Mouse (Mus musculus) megakaryocyte, embryonic 14.5 days (primary cell): Measurements from ENCODE around the gene Itpr1. TPM values are rescaled to one million over a fixed set of nuclear protein-coding genes. Genes with fewer than 3 reads are reported as not detected.

Experiments
- H3K27me3 ChIP-seq: replicated peaks from 2 replicates; pipeline ENCODE3; 2012; ENCODE audit warnings: inconsistent platforms
- H3K36me3 ChIP-seq: replicated peaks from 2 replicates; pipeline ENCODE3; 2012; ENCODE audit warnings: low read length, inconsistent platforms, mixed read lengths
- H3K4me1 ChIP-seq: 2 replicates; pipeline ENCODE4 v1.6.1; 2012; ENCODE audit warnings: inconsistent platforms
- H3K4me3 ChIP-seq: replicated peaks from 2 replicates; pipeline ENCODE3; 2012; ENCODE audit warnings: moderate library complexity, mild to moderate bottlenecking, inconsistent platforms
- H3K9me3 ChIP-seq: 2 replicates; pipeline ENCODE4 v1.6.1; 2012; ENCODE audit warnings: inconsistent platforms
- FLI1 ChIP-seq: IDR thresholded peaks from 2 replicates; pipeline ENCODE4 v1.6.1; 2012; ENCODE audit warnings: low read length, inconsistent platforms, mixed read lengths
- GATA1 ChIP-seq: IDR thresholded peaks from 3 replicates; pipeline ENCODE4 v1.6.1; 2012; ENCODE audit warnings: mixed read lengths, low read length, inconsistent platforms, borderline replicate concordance
- polyA plus RNA-seq: library from polyadenylated mRNA; stranded (reverse); fragments of >175 nt; gene quantifications from 2 replicates; pipeline ENCODE4 v1.2.3, GENCODE M21; 2012; ENCODE audit warnings: low replicate concordance; ENCODE audit not compliant: insufficient read depth

The Itpr1 gene
- polyA plus RNA-seq, 1 experiment: 8.3 TPM

DNA sequence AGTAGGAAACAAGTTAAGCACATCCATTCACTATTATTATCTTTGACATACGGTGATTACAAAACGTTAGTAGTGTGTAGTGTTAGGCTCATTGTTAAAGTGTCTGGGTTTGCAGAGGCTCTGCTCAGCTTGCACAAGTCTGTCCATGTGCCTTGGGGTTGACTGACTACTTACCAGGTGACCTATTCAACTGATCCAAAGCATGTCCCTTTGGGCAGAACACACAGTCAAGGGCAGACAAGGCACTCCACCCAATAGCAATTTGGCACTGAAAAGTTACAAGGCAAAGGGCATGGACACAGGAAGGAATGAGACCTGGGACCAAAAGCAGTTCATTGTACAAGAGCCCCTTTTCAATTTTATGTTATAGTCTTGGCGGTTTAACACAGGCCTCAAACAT is 78.7 kb downstream of the Itpr1 start:
- H3K4me3 ChIP-seq: no peak overlapping the region
- no peaks in the 10 kb centered on the region for H3K27me3 ChIP-seq
- no peaks in the 10 kb centered on the region for H3K9me3 ChIP-seq
- TF ChIP-seq FLI1: no peak
- peaks cover 12% of the 10 kb centered on the region for H3K36me3 ChIP-seq
- H3K4me1 ChIP-seq: peaks cover 19% of the 10 kb centered on the region

GRCm38 (mm10) chr6:108301856-108302255 is 89.0 kb downstream of the Itpr1 start:
- TF ChIP-seq GATA1 (no peak), FLI1 (no peak)
- H3K27me3 ChIP-seq: no peaks in the 10 kb centered on the region
- H3K36me3 ChIP-seq: no peaks in the 10 kb centered on the region
- peaks cover 49% of the 10 kb centered on the region for H3K4me1 ChIP-seq
- no peaks in the 10 kb centered on the region; the same call in 1 of the 2 replicates for H3K9me3 ChIP-seq
- H3K4me3 ChIP-seq: no peak overlapping the region

DNA sequence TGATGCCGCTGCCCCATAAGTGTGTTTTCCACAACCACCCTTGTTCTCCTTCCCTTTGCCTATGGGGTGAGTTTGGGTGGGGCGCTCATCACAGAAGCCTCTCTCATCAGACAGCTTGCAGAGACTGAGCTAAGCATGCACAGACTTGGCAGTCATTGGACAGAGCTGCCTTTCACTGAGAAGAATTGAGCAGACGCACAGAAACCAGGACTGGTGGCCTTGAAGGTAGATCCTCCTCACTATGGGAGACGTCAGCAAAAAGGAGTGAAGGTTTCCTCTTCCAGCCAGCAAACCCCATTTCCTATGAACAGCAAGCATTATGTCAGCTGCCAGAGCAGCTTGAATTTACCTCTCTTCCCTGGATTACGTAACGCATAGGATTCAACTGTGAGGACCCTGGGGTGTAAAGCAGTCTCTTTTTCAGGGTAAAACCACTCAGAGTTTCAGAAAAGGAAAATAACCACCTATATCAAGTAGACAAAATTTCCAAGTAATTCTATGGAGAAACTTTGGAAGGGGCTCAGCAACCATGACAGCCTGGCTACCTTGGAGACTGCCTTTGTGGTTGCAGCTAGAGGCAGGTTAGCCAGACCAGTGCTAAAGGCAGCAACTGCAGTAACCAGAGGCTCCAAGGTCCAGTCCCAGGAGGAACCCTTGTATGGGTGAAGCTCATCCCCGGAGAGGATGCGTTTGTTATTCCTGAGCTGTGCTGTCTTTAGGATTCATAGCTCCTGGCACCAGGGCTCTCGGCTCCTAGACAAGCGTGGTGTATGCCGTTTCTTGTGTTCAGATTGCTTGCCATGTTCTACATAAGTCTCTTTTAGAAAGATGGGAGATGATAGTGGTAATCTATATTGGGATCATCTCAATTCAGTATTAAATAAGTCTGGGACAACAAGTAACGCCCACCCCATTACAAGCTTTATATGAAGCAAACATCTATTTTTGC is 91.0 kb downstream of the Itpr1 start:
- Histone ChIP-seq H3K4me3 (no peak overlapping the region), H3K36me3 (no peaks in the 10 kb centered on the region), H3K27me3 (no peaks in the 10 kb centered on the region), H3K4me1 (peaks cover 59% of the 10 kb centered on the region), H3K9me3 (no peaks in the 10 kb centered on the region; the same call in 1 of the 2 replicates)
- TF ChIP-seq GATA1 (no peak), FLI1 (no peak)

DNA sequence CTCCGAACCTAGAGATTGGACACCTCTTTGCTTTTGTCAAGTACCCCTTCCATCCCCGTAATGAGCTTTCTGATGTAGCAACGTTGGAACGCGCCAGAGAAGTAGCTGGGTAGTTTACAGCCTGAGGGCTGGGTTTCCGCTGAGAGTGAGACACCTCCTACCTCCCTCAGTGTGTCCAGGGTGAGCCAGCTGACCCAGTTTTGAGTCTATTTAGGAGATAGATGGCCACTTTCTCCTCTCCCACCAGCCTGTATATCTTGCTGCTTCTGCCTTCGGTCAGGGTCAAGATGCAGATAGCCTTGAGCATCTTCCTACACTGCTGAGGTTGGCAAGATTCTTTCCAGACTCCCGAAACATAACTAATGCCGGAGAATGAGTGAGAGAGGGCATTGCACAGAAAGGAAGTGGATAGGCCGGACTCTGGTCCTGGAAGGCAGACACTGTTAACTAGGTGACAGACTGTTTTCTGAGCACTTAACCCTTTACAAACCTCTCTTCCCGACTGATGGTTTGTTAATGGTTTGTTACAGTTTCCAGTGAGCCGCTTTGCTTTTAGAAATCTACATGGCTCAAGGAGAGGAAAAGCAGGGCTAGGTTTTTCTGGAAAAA is 92.4 kb downstream of the Itpr1 start:
- Histone ChIP-seq H3K36me3 (no peaks in the 10 kb centered on the region), H3K27me3 (no peaks in the 10 kb centered on the region), H3K4me1 (peaks cover 59% of the 10 kb centered on the region), H3K9me3 (no peaks in the 10 kb centered on the region; the same call in 1 of the 2 replicates), H3K4me3 (peak overlapping the region; percentile 10)
- TF ChIP-seq FLI1: no peak
- TF ChIP-seq GATA1: no peak

- TF ChIP-seq FLI1: no peak
- no peak for TF ChIP-seq GATA1
- Histone ChIP-seq H3K4me1 (peaks cover 58% of the 10 kb centered on the region), H3K9me3 (no peaks in the 10 kb centered on the region; the same call in 1 of the 2 replicates), H3K36me3 (no peaks in the 10 kb centered on the region), H3K27me3 (no peaks in the 10 kb centered on the region), H3K4me3 (peak overlapping the region; percentile 90)
These were observed 93.3 kb downstream of the Itpr1 start for GRCm38 (mm10) chr6:108306240-108306639.

DNA sequence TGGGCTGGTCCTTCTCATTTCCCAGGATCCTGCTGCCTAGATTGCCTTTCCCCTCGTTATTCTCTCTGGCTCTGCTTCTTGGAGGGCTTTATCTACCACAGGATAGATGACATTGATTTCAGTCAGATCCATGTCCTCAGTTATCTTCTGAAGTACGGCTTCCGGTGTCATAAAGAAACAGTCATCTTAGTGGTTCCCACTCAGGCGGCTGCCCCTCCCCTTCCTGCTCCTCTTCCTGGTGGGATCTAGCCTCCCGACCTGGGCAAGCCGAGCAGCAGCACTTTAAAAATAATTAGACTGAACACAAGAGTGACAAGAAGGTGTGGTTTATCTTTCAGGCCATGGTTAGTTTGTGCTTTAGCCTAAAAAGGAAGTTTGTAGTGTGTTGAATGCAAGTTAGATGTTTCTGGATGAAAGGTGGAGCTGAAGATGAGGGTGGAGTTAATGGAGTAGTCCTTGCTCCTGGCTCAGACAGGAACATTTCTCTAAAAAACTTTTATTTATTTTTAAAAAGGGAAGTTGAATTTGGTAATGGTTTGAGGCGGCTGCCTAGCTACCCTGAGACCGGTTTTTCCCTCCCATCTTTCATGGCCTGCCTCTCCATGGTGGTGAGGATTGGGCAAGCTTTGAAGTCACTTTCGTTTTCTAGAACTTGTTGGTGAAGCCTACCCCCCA is 94.2 kb downstream of the Itpr1 start:
- TF ChIP-seq FLI1 (no peak), GATA1 (no peak)
- Histone ChIP-seq H3K4me3 (peak overlapping the region; percentile 90), H3K9me3 (no peaks in the 10 kb centered on the region; the same call in 1 of the 2 replicates), H3K27me3 (no peaks in the 10 kb centered on the region), H3K36me3 (no peaks in the 10 kb centered on the region), H3K4me1 (peaks cover 58% of the 10 kb centered on the region)

DNA sequence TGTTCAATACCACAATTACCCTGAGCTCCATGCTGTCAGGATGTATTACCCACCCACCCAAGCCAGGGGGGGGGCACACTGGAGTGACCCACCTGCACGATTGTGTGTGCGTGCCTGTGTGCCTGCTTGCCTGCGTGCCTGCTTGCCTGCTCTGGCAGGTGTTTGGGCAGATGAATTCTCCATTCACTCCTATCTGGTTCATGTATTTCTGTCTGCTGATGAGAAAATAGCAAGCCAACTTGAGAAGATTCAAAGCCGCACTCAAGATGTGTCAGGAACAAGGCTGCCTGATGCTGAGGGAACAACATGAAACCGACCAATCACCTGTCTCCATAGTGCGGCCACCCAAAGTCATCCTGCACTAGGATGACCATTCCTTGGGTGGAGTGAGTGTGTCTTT is 94.9 kb downstream of the Itpr1 start:
- no peaks in the 10 kb centered on the region for H3K36me3 ChIP-seq
- peaks cover 60% of the 10 kb centered on the region for H3K4me1 ChIP-seq
- TF ChIP-seq FLI1: no peak
- TF ChIP-seq GATA1: no peak
- H3K4me3 ChIP-seq: peak overlapping the region; percentile 90
- H3K9me3 ChIP-seq: no peaks in the 10 kb centered on the region
- no peaks in the 10 kb centered on the region for H3K27me3 ChIP-seq

DNA sequence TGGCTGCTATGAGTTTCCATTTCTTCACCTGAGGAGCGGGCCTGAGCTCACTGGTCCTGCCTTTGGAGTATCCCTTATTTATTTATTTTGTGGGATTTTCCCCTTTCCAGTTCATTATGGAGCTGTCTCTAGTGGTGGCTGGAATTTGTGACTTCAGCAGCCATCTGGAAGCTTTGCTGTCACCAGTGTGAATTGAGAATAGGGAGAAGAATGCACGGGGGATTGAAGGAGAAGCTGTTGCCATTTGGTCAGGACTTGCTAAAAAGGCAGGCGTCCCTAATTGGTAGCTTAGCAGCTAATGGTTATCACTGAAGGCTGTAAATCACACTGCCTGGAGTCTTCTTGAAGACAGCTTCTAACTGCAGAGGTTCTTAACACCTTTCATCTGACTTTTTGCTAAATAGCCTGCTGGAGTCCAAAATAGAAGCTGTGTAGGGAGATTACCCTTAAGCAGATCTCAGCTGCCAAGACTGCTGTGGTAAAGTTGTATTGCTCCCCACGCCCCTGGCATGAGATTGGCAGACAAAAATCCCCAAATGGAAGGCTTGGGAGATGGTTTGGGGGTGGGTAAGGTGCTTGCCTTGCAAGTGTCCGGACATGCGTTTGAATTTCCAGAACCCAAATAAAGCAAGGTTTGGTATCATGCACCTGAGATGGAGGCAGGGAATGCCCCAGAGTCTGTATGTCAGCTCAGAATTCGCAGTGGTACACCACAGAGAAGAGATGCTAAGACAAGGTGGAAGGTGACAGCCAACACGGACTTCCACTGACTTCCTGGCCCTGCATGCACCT is 96.7 kb downstream of the Itpr1 start:
- TF ChIP-seq GATA1: no peak
- no peak for TF ChIP-seq FLI1
- H3K9me3 ChIP-seq: no peaks in the 10 kb centered on the region
- H3K27me3 ChIP-seq: no peaks in the 10 kb centered on the region
- H3K36me3 ChIP-seq: no peaks in the 10 kb centered on the region
- H3K4me3 ChIP-seq: peak overlapping the region; percentile 39
- peaks cover 64% of the 10 kb centered on the region for H3K4me1 ChIP-seq

- Histone ChIP-seq H3K4me1 (peaks cover 36% of the 10 kb centered on the region), H3K27me3 (no peaks in the 10 kb centered on the region)
- TF ChIP-seq GATA1 (no peak), FLI1 (no peak)
These were observed 100.2 kb downstream of the Itpr1 start for GRCm38 (mm10) chr6:108313056-108313455.

More at GRCm38 (mm10) chr6:108313056-108313455, 100.2 kb downstream of the Itpr1 start:
- Histone ChIP-seq H3K4me3 (no peak overlapping the region), H3K9me3 (no peaks in the 10 kb centered on the region), H3K36me3 (no peaks in the 10 kb centered on the region)
